Comparison of ENCODE assay signal across 8 mouse cellular contexts in the genomic region with DNA sequence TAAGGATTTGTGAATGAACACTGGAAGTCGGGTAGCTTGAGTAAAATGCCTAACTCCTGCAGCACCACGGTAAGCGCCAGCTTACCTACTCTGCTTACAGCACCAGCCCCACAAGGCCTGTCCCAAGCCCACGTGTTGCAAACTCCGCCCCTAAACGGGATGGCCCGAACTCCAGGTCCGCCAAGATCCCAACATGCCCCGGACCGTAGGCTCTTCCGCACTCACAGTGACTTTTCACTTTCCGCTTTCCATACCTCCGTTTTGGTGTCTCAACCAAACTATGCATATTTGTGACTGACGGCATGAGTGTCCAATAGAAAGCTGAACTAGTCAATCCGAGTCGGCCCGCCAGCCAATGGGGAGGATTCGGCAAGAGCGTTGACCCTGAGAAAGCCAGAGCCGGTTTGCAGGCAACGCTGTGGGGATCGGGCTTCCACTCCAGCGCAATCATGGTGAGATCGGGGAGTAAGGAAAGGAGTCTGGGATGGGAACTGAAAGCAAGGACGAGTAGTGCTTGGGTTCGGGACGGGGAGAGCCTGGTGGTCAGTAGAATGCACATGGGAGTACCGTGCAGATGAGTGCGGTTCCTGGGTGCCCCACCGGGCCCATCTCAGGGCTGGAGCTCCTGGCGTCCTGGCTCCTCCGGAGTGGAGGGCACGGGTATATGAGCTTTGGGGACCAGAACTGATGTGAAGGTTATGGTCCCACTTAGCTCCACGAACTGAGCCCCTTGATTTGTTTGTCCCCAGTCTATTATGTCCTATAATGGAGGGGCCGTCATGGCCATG. TPM values are rescaled to one million over a fixed set of nuclear protein-coding genes. Genes with fewer than 3 reads are reported as not detected.
DNase-seq lines count a peak whose midpoint lies in the region; ATAC-seq and TF ChIP-seq lines count a peak whose summit lies in the region.

A gene (plus strand): TSS at position 361 of the 788 bp plus-strand sequence.

- H3ac ChIP-seq in C2C12 (ENCODE audit: control insufficient read depth, insufficient read length, low read depth), result peak within 1 kb of the TSS; percentile 98
- H3ac ChIP-seq in myocyte (ENCODE audit: control insufficient read depth, insufficient read length), result peak within 1 kb of the TSS; percentile 36

- H3K4me1 ChIP-seq in erythroblast, embryonic 14.5 days (ENCODE audit: control insufficient read depth), result peaks cover 68% of the 10 kb centered on the region
- H3K4me1 ChIP-seq in heart, embryonic 11.5 days (ENCODE audit: control insufficient read depth, insufficient read depth, low read length), result peaks cover 20% of the 10 kb centered on the region
- peaks cover 26% of the 10 kb centered on the region for H3K4me1 ChIP-seq in kidney, embryonic 16.5 days (ENCODE audit: insufficient read depth, low read length)
- peaks cover 9% of the 10 kb centered on the region for H3K4me1 ChIP-seq in liver, adult 2 months (ENCODE audit: control insufficient read depth, insufficient read depth, low read length)

- H3K36me3 ChIP-seq in C2C12 (ENCODE audit: control insufficient read depth, insufficient read depth) (peaks cover 42% of the 10 kb centered on the region), myocyte (ENCODE audit: control insufficient read depth, insufficient read depth) (no peaks in the 10 kb centered on the region)
- H3K36me3 ChIP-seq in erythroblast, embryonic 14.5 days (ENCODE audit: control insufficient read depth), result peaks cover 31% of the 10 kb centered on the region
- peaks cover 15% of the 10 kb centered on the region for H3K36me3 ChIP-seq in heart, embryonic 11.5 days (ENCODE audit: control insufficient read depth, insufficient read depth, low read length)
- peaks cover 22% of the 10 kb centered on the region for H3K36me3 ChIP-seq in kidney, embryonic 16.5 days (ENCODE audit: insufficient read depth, low read length)
- H3K36me3 ChIP-seq in liver, adult 2 months (ENCODE audit: control insufficient read depth, insufficient read depth, low read length), result peaks cover 10% of the 10 kb centered on the region
- peaks cover 5% of the 10 kb centered on the region for H3K36me3 ChIP-seq in splenic B cell, adult 2 months (ENCODE audit: control insufficient read depth, insufficient read depth, low read length, poor library complexity, severe bottlenecking)

- peaks cover 50% of the 10 kb centered on the region for H3K79me3 ChIP-seq in C2C12 (ENCODE audit: low read depth)

- H3K27me3 ChIP-seq in C2C12 (ENCODE audit: control insufficient read depth, insufficient read depth, insufficient read length) (no peaks in the 10 kb centered on the region), myocyte (ENCODE audit: control insufficient read depth, insufficient read depth, insufficient read length) (no peaks in the 10 kb centered on the region)
- H3K27me3 ChIP-seq in erythroblast, embryonic 14.5 days (ENCODE audit: control insufficient read depth), result peaks cover 48% of the 10 kb centered on the region
- no peaks in the 10 kb centered on the region for H3K27me3 ChIP-seq in heart, embryonic 11.5 days (ENCODE audit: control insufficient read depth, insufficient read depth, low read length)
- no peaks in the 10 kb centered on the region for H3K27me3 ChIP-seq in kidney, embryonic 16.5 days (ENCODE audit: insufficient read depth, low read length)
- H3K27me3 ChIP-seq in liver, adult 2 months (ENCODE audit: control insufficient read depth, insufficient read depth, low read length), result no peaks in the 10 kb centered on the region
- 0 out of 2 replicates have a peak, but pooled peaks cover 2% of the 10 kb centered on the region for H3K27me3 ChIP-seq in splenic B cell, adult 2 months (ENCODE audit: control insufficient read depth, insufficient read depth, low read length, poor library complexity, severe bottlenecking)

- no peak for TF ChIP-seq CTCF in C2C12 (IDR thresholded peaks at IDR 0.05; ENCODE audit: control insufficient read depth, insufficient read depth, insufficient read length)
- TF ChIP-seq CTCF in brain, embryonic 14.5 days (IDR thresholded peaks at IDR 0.05; ENCODE audit: borderline replicate concordance, extremely low read depth, insufficient read depth, insufficient read length), result no peak
- TF ChIP-seq CTCF in liver, adult 2 months (IDR thresholded peaks at IDR 0.05; ENCODE audit: low read depth, low read length), result no peak

- peak within 1 kb of the TSS; percentile 97 for H3K4me3 ChIP-seq in C2C12 (ENCODE audit: insufficient read depth, poor library complexity, severe bottlenecking)
- H3K4me3 ChIP-seq in erythroblast, embryonic 14.5 days (replicated peaks), result peak within 1 kb of the TSS; percentile 78
- H3K4me3 ChIP-seq in heart, embryonic 11.5 days (ENCODE audit: low read depth, low read length), result peak within 1 kb of the TSS; percentile 94
- peak within 1 kb of the TSS; percentile 96 for H3K4me3 ChIP-seq in kidney, embryonic 16.5 days (ENCODE audit: low read length)
- peak within 1 kb of the TSS; percentile 74 for H3K4me3 ChIP-seq in liver, adult 2 months (ENCODE audit: insufficient read depth, low read depth, low read length)
- H3K4me3 ChIP-seq in myocyte, result peak within 1 kb of the TSS; percentile 85

- peak within 1 kb of the TSS; percentile 91 for H3K9ac ChIP-seq in heart, embryonic 11.5 days (ENCODE audit: low read depth, low read length)
- peak within 1 kb of the TSS; percentile 92 for H3K9ac ChIP-seq in kidney, embryonic 16.5 days (replicated peaks; ENCODE audit: low read length)
- H3K9ac ChIP-seq in liver, adult 2 months (ENCODE audit: low read depth, low read length), result peak within 1 kb of the TSS; percentile 78

- DNase-seq in brain, embryonic 14.5 days (ENCODE audit: low read depth), result peak; percentile 100
- DNase-seq in liver, adult 2 months (ENCODE audit: extremely low read depth, low read depth, low spot score), result peak; percentile 100
- DNase-seq in splenic B cell, adult 2 months (ENCODE audit: low read depth, low spot score), result peak; percentile 100

- H3K4me2 ChIP-seq in heart, embryonic 11.5 days, result peak within 1 kb of the TSS; percentile 98
- H3K4me2 ChIP-seq in kidney, embryonic 16.5 days (replicated peaks; ENCODE audit: low read depth, low read length), result peak within 1 kb of the TSS; percentile 81
- H3K4me2 ChIP-seq in myocyte (ENCODE audit: low read depth), result peak within 1 kb of the TSS; percentile 93

- WGBS in heart, embryonic 11.5 days (ENCODE audit: insufficient replicate concordance), result under 1% methylated on average over 35 of the region's 35 CpGs
- under 1% methylated on average over 35 of the region's 35 CpGs for WGBS in kidney, embryonic 16.5 days
- under 1% methylated on average over 35 of the region's 35 CpGs for whole genome bisulfite sequencing in liver, adult 2 months

- peak within 1 kb of the TSS; percentile 74 for H3K27ac ChIP-seq in heart, embryonic 11.5 days (ENCODE audit: low read depth, low read length)
- H3K27ac ChIP-seq in kidney, embryonic 16.5 days (ENCODE audit: low read length), result peak within 1 kb of the TSS; percentile 90
- peak within 1 kb of the TSS; percentile 43 for H3K27ac ChIP-seq in liver, adult 2 months (replicated peaks; ENCODE audit: insufficient read depth, low read depth, low read length)

- H3K79me2 ChIP-seq in C2C12 (ENCODE audit: control insufficient read depth, insufficient read depth), result peaks cover 62% of the 10 kb centered on the region
- H3K79me2 ChIP-seq in liver, adult 2 months (ENCODE audit: control insufficient read depth, insufficient read depth, low read length), result peaks cover 12% of the 10 kb centered on the region; the same call in 1 of the 2 replicates
- H3K79me2 ChIP-seq in myocyte (ENCODE audit: control insufficient read depth, insufficient read depth), result peaks cover 35% of the 10 kb centered on the region

- TF ChIP-seq POLR2A in brain, embryonic 14.5 days (IDR thresholded peaks at IDR 0.05; ENCODE audit: borderline replicate concordance, extremely low read depth, insufficient read depth, insufficient read length, poor library complexity, severe bottlenecking), result peak; percentile 65; the same call in 1 of the 2 replicates
- peak; percentile 74 for TF ChIP-seq POLR2A in liver, adult 2 months (IDR thresholded peaks at IDR 0.05; ENCODE audit: extremely low read depth, insufficient read depth, low read length)
- peak; percentile 61 for TF ChIP-seq POLR2A in myocyte (IDR thresholded peaks at IDR 0.05; ENCODE audit: insufficient read length, low read depth)

- ATAC-seq in heart, embryonic 11.5 days (replicated peaks; ENCODE audit: insufficient number of reproducible peaks, low FRiP score, low TSS enrichment), result peak; percentile 85
- peak; percentile 91 for ATAC-seq in kidney, embryonic 16.5 days (ENCODE audit: low FRiP score, low TSS enrichment)

- H3K9me3 ChIP-seq in erythroblast, embryonic 14.5 days (ENCODE audit: control insufficient read depth, low read length), result peaks cover 7% of the 10 kb centered on the region; the same call in 1 of the 2 replicates
- no peaks in the 10 kb centered on the region for H3K9me3 ChIP-seq in heart, embryonic 11.5 days (replicated peaks; ENCODE audit: control insufficient read depth, low read length)
- no peaks in the 10 kb centered on the region for H3K9me3 ChIP-seq in kidney, embryonic 16.5 days (ENCODE audit: low read length)

TF ChIP-seq in C2C12, 6 proteins besides CTCF, POLR2A, EP300 and RAD21 (continues in another document):
- TF ChIP-seq CEBPB (IDR thresholded peaks at IDR 0.05; ENCODE audit: low read depth) (no peak), MYOD1 (IDR thresholded peaks at IDR 0.05; ENCODE audit: control insufficient read depth, insufficient read length, low read depth) (no peak), USF1 (IDR thresholded peaks at IDR 0.05; ENCODE audit: low read depth) (peak; percentile 94), FOSL1 (IDR thresholded peaks at IDR 0.05; ENCODE audit: insufficient read depth, low read length, poor library complexity, severe bottlenecking) (no peak), MYOG (IDR thresholded peaks at IDR 0.05; ENCODE audit: control insufficient read depth, extremely low read depth, insufficient read length) (no peak)

TF ChIP-seq in myocyte, 11 proteins besides CTCF, POLR2A, EP300 and RAD21 (continues in another document):
- no peak for TF ChIP-seq E2F4 (IDR thresholded peaks at IDR 0.05; ENCODE audit: insufficient read depth)
- no peak for TF ChIP-seq CEBPB (IDR thresholded peaks at IDR 0.05; ENCODE audit: insufficient read depth, poor library complexity, severe bottlenecking)
- TF ChIP-seq TCF3 (IDR thresholded peaks at IDR 0.05; ENCODE audit: insufficient read length, low read depth), result no peak
- TF ChIP-seq MYOG (IDR thresholded peaks at IDR 0.05; ENCODE audit: control insufficient read depth in 1 of 3, insufficient read depth in 1 of 3, insufficient read length in 2 of 3, low read depth in 2 of 3), result no peak
- TF ChIP-seq TCF12 (IDR thresholded peaks at IDR 0.05; ENCODE audit: insufficient read depth, poor library complexity, severe bottlenecking), result no peak

RNA-seq across cellular contexts. Expression of the gene that starts here (rescaled TPM):
- 690 TPM for polyA plus RNA-seq in C2C12 (2012; fragmentation: generic; extraction: Trizol)
- polyA plus RNA-seq in brain, embryonic 14.5 days (2012; rRNA removed), result 356 and 525 TPM in 2 replicates
- 2.3 and 8.3 TPM in 2 replicates for polyA plus RNA-seq in erythroblast, embryonic 14.5 days (2012)
- 416 and 447 TPM in 2 replicates for polyA plus RNA-seq in heart, embryonic 11.5 days (2014; fragmentation: Nextera tagmentation; extraction: Ambion mirVana)
- polyA plus RNA-seq in kidney, embryonic 16.5 days (2015; fragmentation: Nextera tagmentation; extraction: Ambion mirVana), result 478 and 503 TPM in 2 replicates
- total RNA-seq in liver, adult 2 months (2014; rRNA removed), result 281 and 313 TPM in 2 replicates
- polyA plus RNA-seq in liver, adult 2 months (2012; rRNA removed), result 299 and 334 TPM in 2 replicates
- polyA plus RNA-seq in myocyte (2012; fragmentation: generic; extraction: Trizol), result 694 TPM

Comparison
In these comparisons a context has a peak if more than half of its experiments do, and no peak if none do; other contexts are left out.
1. Peak in every context shown above with its lines: DNase-seq, ATAC-seq, H3K4me3 ChIP-seq and H3K27ac ChIP-seq.
2. RNA of the gene that starts here (polyA plus RNA-seq): 694 TPM in myocyte (single experiment), 690 TPM in C2C12 (single experiment), 478 to 503 TPM in kidney, embryonic 16.5 days, 416 to 447 TPM in heart, embryonic 11.5 days, 356 to 525 TPM in brain, embryonic 14.5 days and 299 to 334 TPM in liver, adult 2 months; 2.3 to 8.3 TPM in erythroblast, embryonic 14.5 days; every median in the first group is over 10 times any median in the second.